Mouse (Mus musculus): ENCODE measurements around the gene Slc25a42. TPM values are rescaled to one million over a fixed set of nuclear protein-coding genes. Genes with fewer than 3 reads are reported as not detected.

Gene Slc25a42
- polyA plus RNA-seq, 1 experiment from 2014 or later = 3.5 TPM

DNA sequence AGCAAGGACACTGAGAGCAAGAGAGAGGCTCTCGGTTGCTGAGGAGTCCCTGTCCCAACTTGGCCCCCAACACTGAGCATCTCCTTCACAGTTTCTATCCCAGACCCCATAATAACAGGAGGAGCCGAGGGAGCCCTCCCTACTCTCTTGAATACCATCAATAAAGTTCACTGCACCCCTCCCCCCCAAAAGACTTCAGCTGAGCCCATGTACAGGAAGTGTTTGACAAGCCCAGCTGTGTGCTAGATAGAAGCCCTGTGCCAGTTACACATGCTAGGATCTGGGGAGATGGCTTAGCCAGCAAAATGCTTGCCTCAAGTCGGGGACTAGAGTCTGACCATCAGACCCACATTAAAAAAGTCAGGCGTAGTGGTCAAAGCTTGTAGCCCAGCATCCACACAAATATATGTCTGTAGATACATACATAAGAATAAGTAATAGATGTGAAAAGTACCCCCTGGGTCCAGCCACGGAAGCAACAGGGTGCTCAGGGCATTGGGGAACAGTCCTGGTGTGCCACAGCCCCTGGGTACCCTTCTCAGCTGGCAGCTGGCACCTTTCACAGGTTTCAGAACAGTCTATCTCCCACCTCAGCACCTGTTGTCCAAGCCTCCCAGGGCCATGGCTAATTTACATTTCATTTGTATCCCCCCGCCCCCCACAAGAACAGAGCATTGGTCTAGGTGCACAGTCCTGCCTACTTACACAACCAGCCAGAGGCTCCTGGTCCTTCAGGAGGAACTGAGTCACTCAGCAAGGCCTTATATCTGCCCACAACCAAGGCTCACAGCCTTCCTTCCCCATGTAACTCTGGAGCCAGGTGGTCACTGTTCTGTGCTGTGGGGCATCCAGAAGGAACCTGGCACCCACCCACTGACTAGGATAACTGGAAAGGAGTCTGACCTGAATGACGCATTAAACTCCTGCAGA, 64.2 kb downstream of the Slc25a42 start:
- no peak overlapping the region for H3K4me3 ChIP-seq (replicated peaks)
- peaks cover 11% of the 10 kb centered on the region for H3K4me1 ChIP-seq (replicated peaks)
- no peak for ATAC-seq (ENCODE audit: low read depth)
- no peaks in the 10 kb centered on the region for H3K9me3 ChIP-seq (replicated peaks)
- 61% methylated on average over 7 of the region's 7 CpGs for WGBS (ENCODE audit: insufficient replicate concordance)
- peaks cover 37% of the 10 kb centered on the region for H3K36me3 ChIP-seq
- H3K4me2 ChIP-seq = no peak overlapping the region
- H3K27ac ChIP-seq = no peak overlapping the region
- DNase-seq = no peak
- H3K27me3 ChIP-seq = peaks cover under 1% of the 10 kb centered on the region; the same call in 1 of the 2 replicates
- no peak overlapping the region for H3K9ac ChIP-seq

GRCm38 (mm10) chr8:70139981-70140380, 72.1 kb downstream of the Slc25a42 start:
- Histone ChIP-seq H3K27me3 (no peaks in the 10 kb centered on the region), H3K4me2 (peak overlapping the region; percentile 79), H3K9me3 (replicated peaks) (no peaks in the 10 kb centered on the region), H3K9ac (peak overlapping the region; percentile 83), H3K4me3 (replicated peaks) (peak overlapping the region; percentile 87), H3K36me3 (peaks cover 47% of the 10 kb centered on the region), H3K27ac (peak overlapping the region; percentile 92), H3K4me1 (replicated peaks) (peaks cover 26% of the 10 kb centered on the region)
- DNase-seq = no peak
- no peak for ATAC-seq (ENCODE audit: low read depth)
- WGBS (ENCODE audit: insufficient replicate concordance) = 6% methylated on average over 9 of the region's 9 CpGs

GRCm38 (mm10) chr8:70139026-70139857, 72.9 kb downstream of the Slc25a42 start, which contains the start of the genes Rfxank, Borcs8 and Mef2b:
Gene Rfxank (minus strand): TSS chr8:70139154.
Gene Borcs8 (plus strand): TSS chr8:70139499.
Gene Mef2b (plus strand): TSS chr8:70139711.
- H3K4me2 ChIP-seq = peak within 1 kb of the TSS; percentile 79
- peak within 1 kb of the TSS; percentile 83 for H3K9ac ChIP-seq
- peak within 1 kb of the TSS; percentile 92 for H3K27ac ChIP-seq
- WGBS (ENCODE audit: insufficient replicate concordance) = under 1% methylated on average over 46 of the region's 46 CpGs
- H3K27me3 ChIP-seq = no peaks in the 10 kb centered on the region
- DNase-seq = peak; percentile 98
- H3K36me3 ChIP-seq = peaks cover 47% of the 10 kb centered on the region
- no peaks in the 10 kb centered on the region for H3K9me3 ChIP-seq (replicated peaks)
- H3K4me1 ChIP-seq (replicated peaks) = peaks cover 33% of the 10 kb centered on the region
- ATAC-seq (ENCODE audit: low read depth) = peak; percentile 96
- H3K4me3 ChIP-seq (replicated peaks) = peak within 1 kb of the TSS; percentile 87

- Histone ChIP-seq H3K4me3 (replicated peaks) (peak overlapping the region; percentile 87), H3K4me2 (peak overlapping the region; percentile 79), H3K36me3 (peaks cover 50% of the 10 kb centered on the region), H3K9me3 (replicated peaks) (no peaks in the 10 kb centered on the region), H3K9ac (peak overlapping the region; percentile 80), H3K4me1 (replicated peaks) (peaks cover 47% of the 10 kb centered on the region), H3K27ac (peak overlapping the region; percentile 84; the same call in 1 of the 2 replicates), H3K27me3 (no peaks in the 10 kb centered on the region)
- DNase-seq (no peak), ATAC-seq (ENCODE audit: low read depth) (no peak)
- WGBS (ENCODE audit: insufficient replicate concordance) = 71% methylated on average over 4 of the region's 4 CpGs
Measured at GRCm38 (mm10) chr8:70137890-70138289, 74.2 kb downstream of the Slc25a42 start.

GRCm38 (mm10) chr8:70136591-70136990, 75.5 kb downstream of the Slc25a42 start:
- peaks cover 46% of the 10 kb centered on the region for H3K36me3 ChIP-seq
- DNase-seq = no peak
- no peak for ATAC-seq (ENCODE audit: low read depth)
- H3K27ac ChIP-seq = no peak overlapping the region
- H3K9ac ChIP-seq = no peak overlapping the region
- H3K4me2 ChIP-seq = no peak overlapping the region
- H3K4me3 ChIP-seq (replicated peaks) = no peak overlapping the region
- H3K9me3 ChIP-seq (replicated peaks) = no peaks in the 10 kb centered on the region
- H3K4me1 ChIP-seq (replicated peaks) = peaks cover 60% of the 10 kb centered on the region
- 77% methylated on average over 4 of the region's 4 CpGs for WGBS (ENCODE audit: insufficient replicate concordance)
- no peaks in the 10 kb centered on the region for H3K27me3 ChIP-seq

DNA sequence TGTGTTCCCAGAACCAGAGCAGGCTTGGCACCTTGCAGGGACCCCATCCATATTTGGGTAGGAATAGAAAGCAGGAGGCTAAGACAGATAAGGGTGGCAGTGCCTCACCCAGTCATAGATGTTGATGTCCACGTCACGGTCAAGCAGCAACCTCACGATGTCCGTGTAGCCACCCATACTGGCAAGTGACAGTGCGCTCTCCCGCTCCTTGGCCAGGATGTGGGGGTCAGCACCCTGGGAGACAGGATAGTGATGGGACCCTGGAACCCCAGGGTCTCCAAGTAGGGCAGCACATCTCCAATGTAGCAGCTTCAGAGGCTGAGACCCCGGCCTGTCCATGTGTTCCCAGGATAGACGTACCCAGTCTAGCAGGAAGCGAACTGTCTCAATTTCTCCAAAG, 77.2 kb downstream of the Slc25a42 start:
- H3K4me2 ChIP-seq = no peak overlapping the region
- 82% methylated on average over 9 of the region's 9 CpGs for WGBS (ENCODE audit: insufficient replicate concordance)

More for the DNA sequence above, 77.2 kb downstream of the Slc25a42 start:
- no peak overlapping the region for H3K4me3 ChIP-seq (replicated peaks)
- H3K9ac ChIP-seq = no peak overlapping the region
- DNase-seq = peak; percentile 19
- no peak overlapping the region for H3K27ac ChIP-seq
- H3K4me1 ChIP-seq (replicated peaks) = peaks cover 60% of the 10 kb centered on the region
- peaks cover 46% of the 10 kb centered on the region for H3K36me3 ChIP-seq
- ATAC-seq (ENCODE audit: low read depth) = no peak
- no peaks in the 10 kb centered on the region for H3K9me3 ChIP-seq (replicated peaks)
- no peaks in the 10 kb centered on the region for H3K27me3 ChIP-seq

Other genes with a start within 250 kb of the Slc25a42 start
- 27.1 and 27.8 TPM in 2 replicates for gene Gatad2a, start 215.9 kb downstream of the Slc25a42 start, polyA plus RNA-seq (2015; fragmentation: Nextera tagmentation; extraction: Ambion mirVana)
- 22.7 and 26.6 TPM in 2 replicates for gene Mau2, start 169.6 kb downstream of the Slc25a42 start, polyA plus RNA-seq (2015; fragmentation: Nextera tagmentation; extraction: Ambion mirVana)
- gene Sugp1, start 169.5 kb downstream of the Slc25a42 start, polyA plus RNA-seq (2015; fragmentation: Nextera tagmentation; extraction: Ambion mirVana) = 20.2 and 21.7 TPM in 2 replicates
- 0.98 and 1.1 TPM in 2 replicates for gene Tm6sf2, start 139.4 kb downstream of the Slc25a42 start, polyA plus RNA-seq (2015; fragmentation: Nextera tagmentation; extraction: Ambion mirVana)
- 0.05 and 0.51 TPM in 2 replicates for gene Hapln4, start 128.8 kb downstream of the Slc25a42 start, polyA plus RNA-seq (2015; fragmentation: Nextera tagmentation; extraction: Ambion mirVana)
- gene Ncan, start 91.4 kb downstream of the Slc25a42 start, polyA plus RNA-seq (2015; fragmentation: Nextera tagmentation; extraction: Ambion mirVana) = 0.07 and 0.13 TPM in 2 replicates
- 26.2 and 28.5 TPM in 2 replicates for gene Nr2c2ap, start 81.0 kb downstream of the Slc25a42 start, polyA plus RNA-seq (2015; fragmentation: Nextera tagmentation; extraction: Ambion mirVana)
- 6.6 and 7.1 TPM in 2 replicates for gene Rfxank, start 73.2 kb downstream of the Slc25a42 start, polyA plus RNA-seq (2015; fragmentation: Nextera tagmentation; extraction: Ambion mirVana)
- 25.0 and 25.8 TPM in 2 replicates for gene Borcs8, start 72.8 kb downstream of the Slc25a42 start, polyA plus RNA-seq (2015; fragmentation: Nextera tagmentation; extraction: Ambion mirVana)
- gene Mef2b, start 72.6 kb downstream of the Slc25a42 start, polyA plus RNA-seq (2015; fragmentation: Nextera tagmentation; extraction: Ambion mirVana) = 0.08 and 0.17 TPM in 2 replicates
- gene Tmem161a, start 39.9 kb downstream of the Slc25a42 start, polyA plus RNA-seq (2015; fragmentation: Nextera tagmentation; extraction: Ambion mirVana) = 27.8 and 31.4 TPM in 2 replicates
- 12.4 and 14.3 TPM in 2 replicates for gene Sugp2, start 21.9 kb upstream of the Slc25a42 start, polyA plus RNA-seq (2015; fragmentation: Nextera tagmentation; extraction: Ambion mirVana)
- gene Armc6, start 22.2 kb upstream of the Slc25a42 start, polyA plus RNA-seq (2015; fragmentation: Nextera tagmentation; extraction: Ambion mirVana) = 17.4 and 18.9 TPM in 2 replicates
- gene Homer3, start 70.5 kb upstream of the Slc25a42 start, polyA plus RNA-seq (2015; fragmentation: Nextera tagmentation; extraction: Ambion mirVana) = 8.6 and 9.4 TPM in 2 replicates
- gene Ddx49, start 90.2 kb upstream of the Slc25a42 start, polyA plus RNA-seq (2015; fragmentation: Nextera tagmentation; extraction: Ambion mirVana) = 32.4 and 34.1 TPM in 2 replicates
- gene Cope, start 90.2 kb upstream of the Slc25a42 start, polyA plus RNA-seq (2015; fragmentation: Nextera tagmentation; extraction: Ambion mirVana) = 170 and 197 TPM in 2 replicates
- 0.15 and 0.30 TPM in 2 replicates for gene Cers1, start 103.5 kb upstream of the Slc25a42 start, polyA plus RNA-seq (2015; fragmentation: Nextera tagmentation; extraction: Ambion mirVana)
- 0.17 and 0.29 TPM in 2 replicates for gene Gdf1, start 117.5 kb upstream of the Slc25a42 start, polyA plus RNA-seq (2015; fragmentation: Nextera tagmentation; extraction: Ambion mirVana)
- 11.5 and 12.8 TPM in 2 replicates for gene Upf1, start 141.0 kb upstream of the Slc25a42 start, polyA plus RNA-seq (2015; fragmentation: Nextera tagmentation; extraction: Ambion mirVana)
- gene Comp, start 161.3 kb upstream of the Slc25a42 start, polyA plus RNA-seq (2015; fragmentation: Nextera tagmentation; extraction: Ambion mirVana) = 0.48 and 0.58 TPM in 2 replicates
- gene Crtc1, start 227.3 kb upstream of the Slc25a42 start, polyA plus RNA-seq (2015; fragmentation: Nextera tagmentation; extraction: Ambion mirVana) = 3.9 and 4.9 TPM in 2 replicates